Mouse (Mus musculus): ENCODE measurements around the gene Ccdc40. TPM values are rescaled to one million over a fixed set of nuclear protein-coding genes. Genes with fewer than 3 reads are reported as not detected.

Gene Ccdc40
- total RNA-seq, 2 experiments from 2014 or later = 1.1 to 1.3 TPM

DNA sequence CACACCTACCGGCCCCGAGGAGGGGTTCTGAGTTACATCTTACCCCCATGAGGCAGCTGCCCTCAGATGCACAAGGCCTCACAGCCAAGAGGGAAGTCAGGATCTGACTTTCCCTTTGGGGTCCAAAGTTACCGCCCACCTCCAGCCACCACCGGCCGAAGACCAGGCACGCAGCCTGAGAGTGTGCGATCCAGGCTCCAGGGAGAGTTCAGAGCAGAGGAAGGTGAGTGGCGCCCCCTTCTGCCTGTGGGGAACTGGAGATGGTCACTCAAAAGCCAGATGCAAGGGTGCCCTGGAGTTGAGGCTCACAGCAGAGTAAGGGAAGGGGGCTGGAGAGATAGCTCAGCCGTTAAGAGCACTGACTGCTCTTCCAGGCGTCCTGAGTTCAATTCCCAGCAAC, 22.6 kb upstream of the Ccdc40 start:
- intact Hi-C loops (cut with DNase I) = loop anchor here (5.0 kb wide), 1 partner anchor 42 kb away; no protein-coding TSS in a partner anchor
- DNase-seq (ENCODE audit: low spot score in 2 of 2) = no peak

DNA sequence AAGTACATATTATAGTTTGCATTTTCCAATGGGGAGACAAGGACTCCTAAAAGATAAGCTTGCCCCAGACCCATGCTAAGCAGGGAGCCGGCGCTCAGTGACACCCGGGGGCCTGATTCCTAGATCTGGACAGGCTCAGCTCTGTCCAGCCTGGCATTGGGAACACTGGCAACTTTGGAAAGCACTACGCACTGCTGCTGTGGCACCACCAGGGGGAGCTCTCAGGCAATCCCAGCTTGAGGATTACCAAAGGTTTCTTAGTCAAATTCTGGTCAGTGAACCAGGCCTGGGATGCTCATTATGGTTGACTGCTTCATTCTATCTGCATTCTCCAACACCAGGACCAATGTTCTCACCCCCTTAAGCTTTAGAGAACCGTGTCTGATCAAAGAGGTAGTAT, 21.8 kb upstream of the Ccdc40 start:
- DNase-seq (ENCODE audit: low spot score in 2 of 2) = peak; percentile 56 to 58
- intact Hi-C loops (cut with DNase I) = loop anchor here (5.0 kb wide), 1 partner anchor 41 kb away; no protein-coding TSS in a partner anchor

- intact Hi-C loops (cut with DNase I) = loop anchor here (5.0 kb wide), 1 partner anchor 39 kb away; no protein-coding TSS in a partner anchor
- no peak for DNase-seq (ENCODE audit: low spot score in 2 of 2)
Measured at GRCm38 (mm10) chr11:119207986-119208385, 20.4 kb upstream of the Ccdc40 start.

- intact Hi-C loops (cut with DNase I) = loop anchor here (5.0 kb wide), 1 partner anchor 38 kb away; no protein-coding TSS in a partner anchor
- DNase-seq (ENCODE audit: low spot score in 2 of 2) = no peak
Measured at GRCm38 (mm10) chr11:119208870-119209370, 19.5 kb upstream of the Ccdc40 start.

GRCm38 (mm10) chr11:119209371-119210025, 18.9 kb upstream of the Ccdc40 start:
- intact Hi-C loops (cut with DNase I) = loop anchor here (5.0 kb wide), 1 partner anchor 38 kb away; no protein-coding TSS in a partner anchor
- no peak for DNase-seq (ENCODE audit: low spot score in 2 of 2)

- intact Hi-C loops (cut with DNase I) = no loop called here
- DNase-seq (ENCODE audit: low spot score in 2 of 2) = peak; percentile 71 to 72
Measured at GRCm38 (mm10) chr11:119210321-119211100, 17.9 kb upstream of the Ccdc40 start.

DNA sequence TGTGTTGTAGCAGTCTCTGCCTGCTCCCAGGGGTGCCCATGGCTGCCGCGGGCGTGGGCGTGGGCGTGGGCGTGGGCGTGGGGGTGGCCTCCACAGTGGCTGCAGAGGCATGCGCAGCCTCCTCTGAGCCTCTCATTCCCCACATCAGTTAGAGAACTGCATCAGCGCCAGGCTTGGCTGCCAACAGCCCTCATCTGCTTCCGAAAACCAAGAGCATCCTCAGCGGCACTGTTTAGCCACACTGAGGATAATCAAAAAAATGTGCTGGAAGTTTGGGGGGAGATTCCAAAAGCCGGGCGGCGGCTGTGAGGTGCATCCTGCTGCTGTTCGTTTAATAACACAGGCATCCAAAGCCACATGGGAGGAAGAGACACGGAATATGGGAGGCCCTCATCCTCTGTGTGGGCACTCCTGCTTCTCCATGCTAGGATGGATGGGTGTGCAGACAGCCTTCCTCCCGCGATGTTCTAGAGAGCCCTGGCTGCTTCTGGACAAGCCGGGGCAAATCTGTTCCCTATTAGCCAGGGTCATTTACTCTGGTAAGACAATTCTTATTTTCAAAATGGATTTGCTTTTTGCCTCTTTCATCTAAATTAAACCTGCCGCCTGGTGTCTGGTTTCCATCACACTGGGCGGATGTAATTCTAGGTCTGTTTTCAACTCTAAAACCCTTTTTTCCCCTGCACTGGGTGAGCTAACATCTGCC, 16.6 kb upstream of the Ccdc40 start:
- peak in 1 of 2 experiments; percentile 49 for DNase-seq (ENCODE audit: low spot score in 2 of 2)
- intact Hi-C loops (cut with DNase I) = no loop called here

- intact Hi-C loops (cut with DNase I) = no loop called here
- no peak for DNase-seq (ENCODE audit: low spot score in 2 of 2)
Measured at GRCm38 (mm10) chr11:119213166-119213885, 15.0 kb upstream of the Ccdc40 start.

DNA sequence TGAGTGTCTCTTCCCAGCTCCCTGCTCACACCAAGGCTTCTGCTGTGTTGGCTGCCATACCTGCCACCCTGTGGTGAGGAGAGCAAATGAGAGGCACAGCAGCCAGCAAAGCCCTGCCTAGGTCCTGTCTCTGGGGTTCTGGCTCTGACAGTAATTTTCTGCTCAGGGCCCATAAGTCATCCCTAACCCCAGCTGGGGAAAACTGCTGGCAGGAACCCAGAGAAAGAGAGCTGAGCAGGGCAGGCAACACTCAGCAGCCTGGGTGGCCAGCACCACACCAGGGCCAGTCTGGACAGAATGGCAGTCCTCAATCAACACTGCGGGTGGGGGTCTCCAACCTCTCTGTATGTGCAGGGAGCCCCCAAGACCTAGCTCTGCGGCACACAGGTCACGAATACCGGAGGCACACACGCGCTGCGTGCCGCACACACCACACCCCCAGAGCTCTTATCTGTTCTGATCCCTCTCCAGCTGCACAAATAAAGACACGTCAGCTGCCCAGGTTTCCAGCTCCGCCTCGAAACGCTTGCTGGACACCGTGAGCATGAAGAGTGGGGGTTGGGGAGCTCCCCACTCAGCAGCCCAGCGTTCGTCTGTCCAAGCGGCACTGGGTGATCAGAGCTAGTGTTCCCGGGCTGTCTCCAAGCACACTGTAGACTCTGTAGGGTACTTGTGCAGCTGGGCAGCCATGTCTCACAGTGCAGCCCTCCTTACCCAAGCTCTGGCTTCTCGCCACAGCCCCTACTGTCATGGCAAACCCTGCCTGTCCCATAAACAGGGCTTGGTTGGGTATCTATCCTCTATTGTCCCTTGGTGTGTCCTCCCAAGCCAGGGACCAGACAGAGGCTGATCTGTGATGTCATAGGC, 13.1 kb upstream of the Ccdc40 start:
- peak in 1 of 2 experiments; percentile 31 for DNase-seq (ENCODE audit: low spot score in 2 of 2)
- intact Hi-C loops (cut with DNase I) = no loop called here

DNA sequence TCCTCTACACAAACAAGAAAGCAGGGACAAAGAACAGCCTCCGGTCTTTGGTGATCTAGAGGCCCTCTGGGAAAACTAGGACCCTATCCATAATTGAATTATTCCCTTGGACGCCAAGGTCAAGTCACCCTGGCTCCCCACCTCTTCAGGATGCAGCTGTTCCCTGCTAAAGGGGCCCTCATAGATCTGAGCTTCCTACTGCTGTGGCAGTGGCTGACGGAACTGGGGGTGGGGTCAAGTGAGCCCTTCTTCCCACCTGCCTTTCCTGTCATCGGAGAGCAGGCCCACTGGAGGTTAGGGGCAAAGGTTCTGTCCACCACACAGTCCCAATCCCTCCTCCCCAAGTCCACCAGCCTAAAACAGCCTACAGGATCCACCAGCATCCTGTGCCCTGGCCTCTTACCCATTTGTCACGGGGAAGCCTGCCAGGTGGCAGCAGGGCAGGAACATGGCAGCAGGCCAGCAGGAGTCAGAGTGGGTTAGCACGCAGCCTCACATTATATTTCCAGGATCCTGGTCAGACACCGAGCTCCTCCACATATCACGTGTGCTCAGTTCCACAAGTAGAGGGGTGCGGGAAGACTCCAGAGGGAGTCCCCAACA, 12.4 kb upstream of the Ccdc40 start:
- intact Hi-C loops (cut with DNase I) = no loop called here
- DNase-seq (ENCODE audit: low spot score in 2 of 2) = no peak

- DNase-seq (ENCODE audit: low spot score in 2 of 2) = no peak
- intact Hi-C loops (cut with DNase I) = no loop called here
Measured at GRCm38 (mm10) chr11:119217861-119218260, 10.5 kb upstream of the Ccdc40 start.

GRCm38 (mm10) chr11:119219816-119220465, 8.4 kb upstream of the Ccdc40 start:
- peak; percentile 60 to 63 for DNase-seq (ENCODE audit: low spot score in 2 of 2)
- intact Hi-C loops (cut with DNase I) = no loop called here

DNA sequence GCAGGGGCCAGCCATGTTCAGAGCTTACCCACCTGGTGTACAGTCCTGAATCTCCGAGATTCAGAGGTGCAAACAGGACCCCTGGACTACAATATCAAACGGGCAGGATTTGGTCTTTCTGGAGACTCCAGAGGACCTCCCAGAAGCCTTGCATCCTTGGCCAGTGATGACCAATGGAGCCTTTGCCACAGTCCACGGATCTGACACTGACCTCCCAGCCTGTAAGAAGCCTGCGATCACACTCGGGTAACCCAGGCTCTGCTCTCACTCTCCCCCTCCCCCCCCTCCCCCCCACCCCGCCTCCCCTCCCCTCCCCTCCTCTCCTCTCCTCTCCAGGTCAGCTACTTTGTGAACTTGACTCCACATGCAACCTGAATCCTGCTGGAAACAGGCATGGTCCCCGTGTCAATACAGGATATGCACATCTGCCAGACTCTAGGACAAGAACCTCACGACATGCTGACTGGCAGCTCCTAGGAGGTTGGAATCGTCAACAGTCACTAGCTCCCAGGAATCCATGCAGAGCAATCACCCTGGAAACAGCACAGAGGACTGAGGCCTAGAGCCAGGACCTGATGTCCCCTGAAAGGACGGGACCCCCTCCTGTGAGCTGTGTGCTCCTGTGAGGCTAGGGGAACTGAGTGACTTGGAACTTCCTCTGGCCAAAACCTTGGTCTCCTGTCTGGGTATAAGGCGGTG, 6.4 kb upstream of the Ccdc40 start:
- no peak for DNase-seq (ENCODE audit: low spot score in 2 of 2)
- intact Hi-C loops (cut with DNase I) = no loop called here

DNA sequence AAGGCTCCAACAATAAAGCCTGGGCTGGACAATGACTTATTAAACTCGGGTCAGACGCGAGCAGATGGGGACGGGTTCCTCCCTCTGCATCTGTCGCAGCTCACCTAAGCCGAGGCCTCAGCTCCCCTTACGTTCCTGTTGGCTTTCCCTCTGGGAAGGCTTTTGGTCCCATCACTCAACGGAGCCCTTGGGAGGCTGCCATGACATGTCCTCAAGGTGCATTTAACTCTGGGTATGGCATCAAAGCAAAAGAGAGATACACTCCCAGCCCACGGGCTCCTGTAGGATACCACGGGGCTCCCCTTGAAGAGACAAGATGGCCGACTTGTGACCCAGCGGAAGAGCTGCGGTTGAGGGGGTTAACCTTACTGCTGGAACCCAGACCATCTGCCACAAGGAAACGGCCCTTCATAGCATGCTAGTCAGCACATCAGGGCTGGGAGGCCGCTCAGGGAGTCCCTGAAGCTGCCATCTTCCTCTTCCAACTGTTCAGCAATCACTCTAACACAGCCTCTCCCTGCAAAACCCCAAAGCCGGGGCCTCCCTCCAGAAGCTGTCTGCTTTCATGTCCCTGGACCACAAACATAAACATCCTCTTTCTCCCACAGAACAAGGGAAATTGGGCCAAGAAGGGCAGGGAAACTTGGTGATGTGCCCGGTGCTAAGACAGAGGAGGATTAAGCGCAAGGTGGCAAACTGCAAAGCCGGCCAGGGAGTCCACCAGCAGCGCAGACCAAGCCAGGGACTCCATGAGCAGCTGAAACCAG, 5.1 kb upstream of the Ccdc40 start:
- DNase-seq (ENCODE audit: low spot score in 2 of 2) = no peak
- intact Hi-C loops (cut with DNase I) = no loop called here

DNA sequence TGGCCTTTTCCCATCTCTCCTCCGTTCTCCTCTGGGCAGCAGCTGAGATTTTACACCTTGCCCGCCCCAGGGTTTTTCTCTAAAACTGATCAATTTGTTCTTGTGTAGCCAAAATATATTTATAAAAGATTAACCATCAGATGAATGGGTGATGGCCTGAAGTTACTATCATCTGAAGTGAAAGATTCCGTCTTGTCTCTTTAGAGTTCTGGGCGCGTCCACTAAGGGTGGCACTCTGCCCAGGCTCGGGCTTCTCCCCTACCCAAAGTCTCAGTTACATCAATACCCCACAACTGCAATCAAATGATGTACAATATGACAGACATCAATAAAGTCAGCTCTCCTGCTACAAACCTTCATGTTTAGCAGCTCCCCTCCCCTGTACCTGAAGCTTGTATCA, 3.4 kb upstream of the Ccdc40 start:
- intact Hi-C loops (cut with DNase I) = no loop called here
- DNase-seq (ENCODE audit: low spot score in 2 of 2) = no peak

GRCm38 (mm10) chr11:119225634-119226033, 2.7 kb upstream of the Ccdc40 start:
- intact Hi-C loops (cut with DNase I) = no loop called here
- DNase-seq (ENCODE audit: low spot score in 2 of 2) = no peak
